ENCODE assay signal across 19 mouse cellular contexts in the genomic region with DNA sequence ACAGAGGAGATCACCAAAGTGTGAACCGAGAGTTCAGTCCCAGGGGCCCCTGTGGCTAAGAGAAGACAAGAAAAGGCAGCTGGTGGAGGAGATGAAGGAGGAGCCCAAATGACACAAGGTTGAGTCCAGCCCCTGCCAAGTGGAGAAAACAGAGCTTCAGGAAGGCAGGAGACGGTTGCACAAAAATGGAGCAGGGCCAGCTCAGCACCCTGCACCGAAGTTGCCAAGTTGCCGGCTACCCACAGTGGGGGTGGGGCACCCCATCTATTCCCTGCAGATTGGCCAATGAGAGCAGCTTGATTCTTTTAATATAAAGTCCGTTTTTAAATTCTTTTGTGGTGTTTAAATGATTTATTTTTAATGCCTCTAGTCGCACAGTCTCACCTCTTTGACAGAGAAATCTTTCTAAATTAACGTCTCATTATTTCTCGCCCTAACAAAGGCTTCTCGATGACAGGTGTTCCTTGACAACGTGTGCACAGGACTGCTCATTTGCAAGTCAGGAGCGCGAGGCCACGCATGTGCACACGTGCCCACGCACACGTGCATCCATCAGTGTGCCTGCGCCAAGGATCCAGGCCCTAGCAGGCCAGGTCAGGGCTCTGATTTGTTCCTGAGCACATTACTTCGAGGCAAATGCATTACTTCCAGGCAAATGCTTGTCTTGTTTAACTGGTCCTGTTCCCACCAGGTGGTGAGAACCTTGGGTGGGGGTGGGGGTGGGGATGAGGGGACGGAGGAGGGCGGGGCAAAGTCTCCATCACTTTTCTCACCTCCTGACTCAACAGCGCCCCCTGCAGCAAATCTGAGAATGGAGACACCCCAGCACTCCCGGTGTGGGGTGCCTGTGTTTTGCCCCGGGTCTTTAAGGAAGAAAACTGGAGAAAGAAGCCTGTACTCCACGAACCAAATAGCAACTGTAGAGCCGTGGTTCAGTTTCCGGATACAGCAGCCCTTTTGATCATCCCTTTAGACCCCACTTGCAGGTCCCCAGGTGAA. TPM values are rescaled to one million over a fixed set of nuclear protein-coding genes. Genes with fewer than 3 reads are reported as not detected.
DNase-seq lines count a peak whose midpoint lies in the region; TF ChIP-seq lines count a peak whose summit lies in the region.
"Had no signal": no experiment of that assay in that cellular context is flagged by ENCODE, and none has a peak within 500 bp of the region (broad histone marks: within the 10 kb centered on the region; RNA-seq: fewer than 3 reads in every experiment).

No protein-coding gene starts in this region.

- no peaks in the 10 kb centered on the region for H3K36me3 ChIP-seq in E14TG2a.4 (ENCODE audit: insufficient read depth, low read length)
- H3K36me3 ChIP-seq: embryonic facial prominence, embryonic 13.5 days; heart, embryonic 13.5 days; hindbrain, embryonic 10.5 days; limb, embryonic 13.5 days; neural tube, embryonic 15.5 days had no signal

- peaks cover 33% of the 10 kb centered on the region for H3K27me3 ChIP-seq in E14TG2a.4 (ENCODE audit: insufficient read depth, low read length)
- H3K27me3 ChIP-seq: neural tube, embryonic 15.5 days had no signal

- TF ChIP-seq CTCF in E14TG2a.4 (conservative IDR thresholded peaks at IDR 0.05; ENCODE audit: low read length), result peak; percentile 20; the same call in 1 of the 2 replicates
- TF ChIP-seq CTCF in brain, embryonic 14.5 days (IDR thresholded peaks at IDR 0.05; ENCODE audit: borderline replicate concordance, extremely low read depth, insufficient read depth, insufficient read length), result no peak

- peak; percentile 23 for DNase-seq in adrenal gland, postnatal 14 days
- DNase-seq in adrenal gland, adult 2 months, result no peak
- DNase-seq in left cerebral cortex, postnatal 4 days, result peak; percentile 34
- DNase-seq in left cerebral cortex, adult 18-20 months (ENCODE audit: low spot score in 2 of 2), result no peak
- DNase-seq in brain, embryonic 14.5 days (ENCODE audit: low read depth), result peak; percentile 76
- DNase-seq in natural killer cell, adult 2 months (ENCODE audit: low spot score in 2 of 2), result no peak
- DNase-seq in lung, postnatal 25 days (ENCODE audit: low spot score), result no peak
- DNase-seq: gastrocnemius, postnatal 36 days; kidney, postnatal 14 days; lung, embryonic 14.5 days; retina, postnatal 1 day had no signal

- H3K9me3 ChIP-seq in E14TG2a.4 (ENCODE audit: low read length), result peaks cover 3% of the 10 kb centered on the region
- H3K9me3 ChIP-seq: embryonic facial prominence, embryonic 13.5 days; heart, embryonic 13.5 days; hindbrain, embryonic 10.5 days; limb, embryonic 13.5 days; neural tube, embryonic 15.5 days had no signal

- H3K4me3 ChIP-seq in E14TG2a.4 (replicated peaks; ENCODE audit: low read length), result no peak overlapping the region
- H3K4me3 ChIP-seq: embryonic facial prominence, embryonic 13.5 days; heart, embryonic 13.5 days; hindbrain, embryonic 10.5 days; limb, embryonic 13.5 days; megakaryocyte, embryonic 14.5 days; neural tube, embryonic 15.5 days had no signal

- TF ChIP-seq POLR2A in brain, embryonic 14.5 days (IDR thresholded peaks at IDR 0.05; ENCODE audit: borderline replicate concordance, extremely low read depth, insufficient read depth, insufficient read length, poor library complexity, severe bottlenecking), result no peak

- intact Hi-C loops in left cerebral cortex, postnatal 4 days (cut with DNase I), result no loop called here

- peaks cover 9% of the 10 kb centered on the region for H3K4me1 ChIP-seq in E14TG2a.4 (replicated peaks; ENCODE audit: low read depth, low read length)

RNA-seq across cellular contexts. Expression of gene Mdga1, which starts 44.0 kb away (rescaled TPM):
- 1.3 and 1.8 TPM in 2 replicates for total RNA-seq in adrenal gland, postnatal 14 days (2021)
- total RNA-seq in adrenal gland, adult 2 months (2021), result 1 to 10 TPM; 1.0 to 1.3 TPM
- polyA plus RNA-seq in adrenal gland, adult 2 months (2012; rRNA removed), result 1.5 and 2.4 TPM in 2 replicates
- total RNA-seq in left cerebral cortex, postnatal 4 days (2021), result 10 to 100 TPM; 85.6 to 92.9 TPM
- total RNA-seq in left cerebral cortex, adult 18-20 months (2021), result 10 to 100 TPM; 25.1 to 25.6 TPM
- polyA plus RNA-seq in brain, embryonic 14.5 days (2012; rRNA removed), result 38.1 and 58.9 TPM in 2 replicates
- total RNA-seq: monocyte, adult 5-6 weeks had no signal

Comparison
In these comparisons a context has a peak if more than half of its experiments do, and no peak if none do; other contexts are left out.
1. DNase-seq: peak in adrenal gland, postnatal 14 days (single experiment), left cerebral cortex, postnatal 4 days (single experiment) and brain, embryonic 14.5 days (single experiment); none in adrenal gland, adult 2 months (single experiment), left cerebral cortex, adult 18-20 months (0 of 2), natural killer cell, adult 2 months (0 of 2) and lung, postnatal 25 days (single experiment).